Mouse (Mus musculus) left cerebral cortex, adult 2 months (tissue): ENCODE results near the gene Shmt1. TPM values are rescaled to one million over a fixed set of nuclear protein-coding genes. Genes with fewer than 3 reads are reported as not detected.

Source experiments
- DNase-seq, 2 experiments: peaks; one replicate each; pipeline ENCODE4 v3.0.0; 2021 to 2022; ENCODE audit warnings: low spot score in 2 of 2, mixed read lengths in 1 of 2; ENCODE audit errors: extremely low spot score in 1 of 2
- H3K27ac ChIP-seq: fragments of 200-600 bp; 2 replicates; pipeline ENCODE4 v1.8.1; 2022
- H3K4me3 ChIP-seq: fragments of 200-600 bp; 2 replicates; pipeline ENCODE4 v1.8.1; 2022
- CTCF ChIP-seq: fragments of 200-600 bp; IDR thresholded peaks from 2 replicates; pipeline ENCODE4 v1.8.1; 2022; ENCODE audit warnings: antibody characterized with exemption, mild to moderate bottlenecking, moderate library complexity
- intact Hi-C: fragments of 180-260 bp; cut with DNase I; formaldehyde crosslinking; loops from one replicate; pipeline ENCODE4 v1.15.1; 2025
- total RNA-seq, 2 experiments: library from RNA; stranded (reverse); gene quantifications; 2 replicates each; pipeline ENCODE4 v1.2.3; 2021

Shmt1 gene
- total RNA-seq, 2 experiments from 2014 or later: 2.2 to 3.1 TPM

- intact Hi-C loops: no loop called here
Observed at GRCm38 (mm10) chr11:60825191-60825590, 13.7 kb upstream of the Shmt1 start.

GRCm38 (mm10) chr11:60823771-60824170 is 12.3 kb upstream of the Shmt1 start:
- TF ChIP-seq CTCF: no peak

More at GRCm38 (mm10) chr11:60825191-60825590, 13.7 kb upstream of the Shmt1 start:
- Histone ChIP-seq H3K4me3 (no peak overlapping the region), H3K27ac (no peak overlapping the region)
- DNase-seq: no peak
- TF ChIP-seq CTCF: no peak

GRCm38 (mm10) chr11:60816398-60816797 is 4.9 kb upstream of the Shmt1 start:
- no peak overlapping the region for H3K27ac ChIP-seq
- no peak for DNase-seq
- intact Hi-C loops: no loop called here
- TF ChIP-seq CTCF: no peak
- no peak overlapping the region for H3K4me3 ChIP-seq

More at GRCm38 (mm10) chr11:60823771-60824170, 12.3 kb upstream of the Shmt1 start:
- no peak for DNase-seq
- intact Hi-C loops: no loop called here
- Histone ChIP-seq H3K27ac (no peak overlapping the region), H3K4me3 (no peak overlapping the region)

GRCm38 (mm10) chr11:60811054-60811460 is 461 bp downstream of the Shmt1 start:
- intact Hi-C loops: no loop called here
- TF ChIP-seq CTCF: no peak; the same call in 1 of the 2 replicates
- DNase-seq: peak; percentile 89
- Histone ChIP-seq H3K27ac (no peak overlapping the region), H3K4me3 (peak overlapping the region; percentile 55)

- intact Hi-C loops: no loop called here
- DNase-seq: no peak
- Histone ChIP-seq H3K27ac (no peak overlapping the region), H3K4me3 (peak overlapping the region; percentile 55)
- no peak for TF ChIP-seq CTCF
Observed at GRCm38 (mm10) chr11:60810046-60810965, 1.2 kb downstream of the Shmt1 start.

- TF ChIP-seq CTCF: no peak
- Histone ChIP-seq H3K27ac (no peak overlapping the region), H3K4me3 (no peak overlapping the region)
- no peak for DNase-seq
- intact Hi-C loops: no loop called here
Observed at GRCm38 (mm10) chr11:60809546-60809945, 2.0 kb downstream of the Shmt1 start.

- TF ChIP-seq CTCF: no peak
- H3K4me3 ChIP-seq: no peak overlapping the region
- intact Hi-C loops: no loop called here
Observed at GRCm38 (mm10) chr11:60808286-60809070, 3.0 kb downstream of the Shmt1 start.

GRCm38 (mm10) chr11:60800892-60801291 is 10.6 kb downstream of the Shmt1 start:
- no peak for TF ChIP-seq CTCF
- H3K27ac ChIP-seq: no peak overlapping the region
- no peak overlapping the region for H3K4me3 ChIP-seq
- intact Hi-C loops: no loop called here
- DNase-seq: no peak

More at GRCm38 (mm10) chr11:60808286-60809070, 3.0 kb downstream of the Shmt1 start:
- DNase-seq: peak in 1 of 2 experiments; percentile 13
- no peak overlapping the region; the same call in 1 of the 2 replicates for H3K27ac ChIP-seq

GRCm38 (mm10) chr11:60799977-60800376 is 11.5 kb downstream of the Shmt1 start:
- H3K4me3 ChIP-seq: no peak overlapping the region
- DNase-seq: no peak
- no peak overlapping the region for H3K27ac ChIP-seq
- peak; percentile 18; the same call in 1 of the 2 replicates for TF ChIP-seq CTCF
- intact Hi-C loops: no loop called here

GRCm38 (mm10) chr11:60796342-60796741 is 15.2 kb downstream of the Shmt1 start:
- no peak overlapping the region for H3K27ac ChIP-seq
- no peak for TF ChIP-seq CTCF

GRCm38 (mm10) chr11:60790472-60790871 is 21.0 kb downstream of the Shmt1 start:
- Histone ChIP-seq H3K27ac (no peak overlapping the region), H3K4me3 (no peak overlapping the region)
- DNase-seq: no peak
- intact Hi-C loops: no loop called here
- TF ChIP-seq CTCF: no peak

More at GRCm38 (mm10) chr11:60796342-60796741, 15.2 kb downstream of the Shmt1 start:
- H3K4me3 ChIP-seq: no peak overlapping the region
- DNase-seq: no peak
- intact Hi-C loops: no loop called here

GRCm38 (mm10) chr11:60787595-60787994 is 23.9 kb downstream of the Shmt1 start:
- no peak for DNase-seq
- intact Hi-C loops: no loop called here
- TF ChIP-seq CTCF: no peak
- Histone ChIP-seq H3K4me3 (no peak overlapping the region), H3K27ac (no peak overlapping the region)
